Mouse (Mus musculus): ENCODE results near the gene Cwc22. TPM values are rescaled to one million over a fixed set of nuclear protein-coding genes. Genes with fewer than 3 reads are reported as not detected.
"Not testable (repeated sequence)": the region's sequence is repeated elsewhere in the genome, so short reads cannot be mapped to it uniquely, and the experiment has no call there.

The Cwc22 gene
- total RNA-seq, 2 experiments from 2014 or later, result 7.7 to 21.6 TPM

DNA sequence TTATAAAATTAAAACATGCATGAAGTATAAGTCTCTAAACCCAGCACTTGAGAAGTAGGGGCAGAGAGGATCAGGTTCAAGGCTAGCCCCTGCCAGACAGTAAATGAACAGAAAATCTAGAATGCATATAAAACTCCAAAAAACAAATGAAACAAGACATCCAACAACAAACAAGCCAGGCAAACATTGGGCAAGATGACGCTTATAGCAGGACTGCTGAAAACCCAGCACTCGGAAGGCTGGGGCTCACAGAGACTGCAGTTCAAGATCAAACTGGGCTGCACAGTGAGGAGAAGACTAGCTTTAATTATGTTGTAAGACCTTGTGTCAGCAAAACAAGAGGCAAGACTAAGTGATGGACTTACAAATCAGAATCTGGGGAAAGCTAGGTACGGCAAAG lies 43.1 kb downstream of the Cwc22 start:
- ATAC-seq (replicated peaks; ENCODE audit: low FRiP score, poor library complexity, severe bottlenecking), result no peak

DNA sequence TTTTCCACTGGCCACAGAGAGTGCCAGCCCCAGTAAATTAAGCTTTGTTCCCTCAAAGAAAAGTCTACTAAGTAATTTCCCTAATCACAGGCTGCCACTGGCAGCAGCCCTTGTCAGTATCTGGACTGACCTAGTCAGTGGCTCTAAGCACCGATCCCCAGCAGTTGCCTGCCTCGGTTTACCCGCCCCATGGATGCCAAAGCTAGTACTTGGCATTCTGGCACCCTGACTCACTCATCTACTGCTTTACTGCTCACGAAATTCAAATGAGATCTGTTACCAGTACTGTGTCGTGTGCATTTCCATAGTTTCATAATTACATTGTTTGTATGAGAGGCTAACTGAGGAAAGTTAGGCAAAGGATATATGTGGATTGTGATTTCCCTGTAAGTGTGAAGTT lies 44.9 kb downstream of the Cwc22 start:
- no peak for ATAC-seq (replicated peaks; ENCODE audit: low FRiP score, poor library complexity, severe bottlenecking)

DNA sequence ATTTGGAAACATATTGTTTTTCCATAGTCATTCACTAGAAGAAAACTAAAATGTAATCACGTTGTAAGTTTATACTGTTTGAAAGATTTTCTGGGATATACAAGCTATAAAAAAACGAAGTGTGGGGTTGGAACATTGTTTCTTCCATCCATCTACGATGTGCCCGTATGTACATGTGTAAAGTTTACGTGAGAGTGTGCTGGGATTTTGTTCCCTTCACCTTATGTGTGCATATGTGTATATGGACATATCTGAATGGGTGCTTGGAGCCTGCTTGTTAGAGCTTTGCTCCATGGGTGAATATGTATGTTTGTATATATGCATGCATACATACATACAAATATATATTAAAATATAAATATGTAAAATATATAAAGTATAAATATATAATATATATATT lies 45.4 kb downstream of the Cwc22 start:
- ATAC-seq (replicated peaks; ENCODE audit: low FRiP score, poor library complexity, severe bottlenecking), result no peak

DNA sequence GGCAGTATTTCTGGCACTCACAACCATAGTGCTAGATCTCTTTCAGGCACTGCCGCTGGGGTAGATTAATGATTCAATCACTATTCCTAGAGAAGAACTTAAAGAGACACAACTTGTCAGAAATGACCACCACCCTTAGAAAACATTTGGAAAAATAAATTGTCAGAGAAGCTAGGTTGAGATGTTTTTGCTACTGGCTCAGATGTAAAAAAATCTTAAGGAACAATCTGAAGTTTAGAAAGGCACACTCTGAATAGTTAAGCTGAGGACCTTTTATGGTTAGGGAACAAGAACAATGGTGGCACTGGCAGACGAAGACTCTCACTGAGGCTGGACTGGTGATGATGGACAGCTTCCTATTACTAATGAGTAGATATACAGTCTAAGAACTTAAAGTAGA lies 46.1 kb downstream of the Cwc22 start:
- ATAC-seq (replicated peaks; ENCODE audit: low FRiP score, poor library complexity, severe bottlenecking), result no peak

DNA sequence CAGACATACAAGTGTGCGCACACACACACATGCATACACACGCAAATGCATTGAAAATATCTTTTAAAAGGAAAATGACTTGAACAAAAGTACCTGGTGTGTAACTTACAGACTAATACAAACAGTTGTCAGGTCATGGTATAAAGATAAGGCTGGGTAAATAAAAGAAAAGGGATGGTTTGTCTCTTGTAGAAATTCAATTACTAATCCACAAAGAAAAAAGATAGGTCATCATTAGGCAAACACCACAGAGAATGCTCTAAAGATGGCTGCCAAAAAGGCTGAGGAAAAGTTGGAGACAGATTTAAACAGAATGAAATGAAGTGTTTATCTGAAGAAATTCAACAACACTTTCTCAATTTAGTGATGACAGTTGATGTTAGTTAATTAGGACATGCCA lies 47.7 kb downstream of the Cwc22 start:
- ATAC-seq (replicated peaks; ENCODE audit: low FRiP score, poor library complexity, severe bottlenecking), result no peak

DNA sequence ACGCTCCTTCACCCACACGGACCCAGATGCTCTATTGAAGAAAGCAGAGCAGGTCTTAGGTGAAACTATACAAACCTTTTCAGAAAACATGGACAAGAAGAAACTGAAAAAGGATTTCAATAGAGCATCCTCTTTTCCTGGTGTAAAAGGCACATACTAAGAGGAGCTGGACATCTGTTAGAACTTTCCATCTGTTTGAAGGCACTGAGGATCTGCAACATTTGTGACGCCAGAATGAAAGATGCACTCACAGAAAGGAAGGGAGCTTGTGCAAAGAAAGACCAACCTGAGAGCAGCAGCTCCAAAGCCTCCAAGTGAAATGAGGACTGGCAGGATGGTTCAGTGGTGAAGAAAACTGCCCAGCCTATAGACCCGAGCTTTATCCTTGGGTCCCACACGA lies 48.2 kb downstream of the Cwc22 start:
- ATAC-seq (replicated peaks; ENCODE audit: low FRiP score, poor library complexity, severe bottlenecking), result no peak

DNA sequence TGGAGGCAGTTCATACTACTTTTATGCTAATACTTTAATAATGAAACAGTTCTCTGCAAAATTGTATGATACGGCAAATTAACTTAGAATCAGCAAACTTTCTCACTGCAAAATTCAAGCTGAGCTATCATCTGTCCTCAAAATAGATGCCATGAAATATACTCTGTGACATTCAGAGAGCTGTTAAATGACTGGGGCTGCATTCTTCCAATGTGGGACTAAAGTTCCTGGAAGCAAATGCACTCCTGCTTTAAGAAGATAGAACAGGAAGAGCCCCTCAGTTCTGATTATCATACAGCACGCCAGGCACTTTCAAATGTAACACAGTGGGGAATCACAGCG lies 48.6 kb downstream of the Cwc22 start:
- ATAC-seq (replicated peaks; ENCODE audit: low FRiP score, poor library complexity, severe bottlenecking), result no peak

DNA sequence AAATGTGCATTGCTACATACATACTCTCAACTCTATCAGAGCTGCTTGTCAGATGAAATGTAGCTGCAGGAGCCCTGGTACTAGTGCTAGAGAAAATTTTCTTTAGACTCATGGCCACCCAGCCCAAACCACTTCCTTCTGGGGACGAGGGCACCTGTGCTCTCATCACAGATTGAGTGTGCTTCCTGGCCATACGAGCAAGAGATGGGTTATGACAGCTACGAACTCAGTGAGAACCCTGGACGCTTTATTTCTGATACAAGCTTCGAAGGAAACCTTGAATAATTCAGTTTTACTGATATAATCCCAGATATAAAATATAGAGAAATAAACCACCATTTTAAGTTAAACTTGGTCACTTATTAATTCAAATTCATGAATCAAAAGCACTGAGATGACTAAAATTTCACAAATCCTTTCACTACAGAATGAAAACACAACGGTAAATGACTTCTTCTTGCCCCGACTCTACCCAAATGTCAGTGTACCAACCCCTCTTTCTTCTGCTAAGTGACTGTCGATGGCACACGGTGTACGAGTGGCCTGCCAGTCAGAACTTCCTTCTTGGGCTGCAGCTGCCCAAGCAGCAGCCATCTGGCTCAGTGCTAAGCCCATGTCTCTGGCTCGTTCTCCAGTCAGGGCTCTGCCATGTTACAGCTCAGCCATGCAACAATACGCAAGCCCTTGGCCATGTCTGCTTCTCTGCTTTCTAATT lies 49.2 kb downstream of the Cwc22 start:
- no peak for ATAC-seq (replicated peaks; ENCODE audit: low FRiP score, poor library complexity, severe bottlenecking)

DNA sequence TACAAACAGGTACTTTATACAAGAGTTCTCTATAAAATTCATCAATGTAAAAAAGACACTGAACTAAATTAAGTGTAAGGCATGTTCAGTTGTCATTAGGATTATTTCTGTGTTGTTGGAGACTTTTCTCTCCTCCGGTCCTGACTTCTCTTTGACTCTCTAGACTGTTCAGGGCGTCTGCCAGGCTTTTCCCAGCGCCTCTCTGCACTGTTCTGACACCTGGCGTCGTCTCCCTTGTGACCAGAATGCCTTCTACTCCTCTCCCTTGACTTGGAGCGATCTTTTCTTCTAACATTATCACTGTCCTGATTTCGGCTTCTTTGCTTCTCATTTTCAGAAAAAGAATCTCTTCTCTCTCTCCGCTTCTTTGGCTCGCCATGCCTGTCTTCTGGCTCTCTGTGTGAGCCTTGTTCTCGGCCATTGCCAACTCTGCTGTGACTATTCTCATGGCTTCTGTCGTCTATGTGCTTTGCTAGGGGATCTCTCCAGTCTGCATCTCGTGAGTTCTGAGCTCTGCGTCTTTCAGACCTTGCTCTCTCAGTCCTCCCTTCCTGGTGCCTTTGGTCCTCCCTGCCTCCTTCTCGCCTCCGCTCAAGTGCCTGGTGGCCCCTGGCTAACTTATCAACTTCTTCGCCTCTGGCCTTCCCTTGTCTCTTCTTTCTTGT lies 50.1 kb downstream of the Cwc22 start:
- not testable (repeated sequence) for ATAC-seq (replicated peaks; ENCODE audit: low FRiP score, poor library complexity, severe bottlenecking)

DNA sequence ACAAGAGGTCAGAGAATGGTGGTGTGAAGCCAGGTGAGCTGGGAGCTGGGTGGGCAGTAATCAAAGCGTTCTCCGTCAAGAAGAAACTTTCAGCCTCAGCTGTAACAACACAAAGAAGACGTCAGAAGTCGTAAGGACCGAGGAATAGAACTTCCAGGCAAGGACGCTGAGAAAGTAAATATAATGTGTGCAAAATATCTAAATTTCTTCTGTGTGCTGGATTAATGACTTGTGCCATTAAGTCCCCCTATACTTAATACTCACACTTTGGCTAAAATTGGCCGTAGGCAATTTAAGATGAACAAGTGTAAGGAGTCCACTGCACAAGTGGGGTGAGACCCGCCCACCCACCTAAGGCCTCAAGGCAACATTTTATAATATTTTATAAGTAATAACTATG lies 51.3 kb downstream of the Cwc22 start:
- no peak for ATAC-seq (replicated peaks; ENCODE audit: low FRiP score, poor library complexity, severe bottlenecking)

DNA sequence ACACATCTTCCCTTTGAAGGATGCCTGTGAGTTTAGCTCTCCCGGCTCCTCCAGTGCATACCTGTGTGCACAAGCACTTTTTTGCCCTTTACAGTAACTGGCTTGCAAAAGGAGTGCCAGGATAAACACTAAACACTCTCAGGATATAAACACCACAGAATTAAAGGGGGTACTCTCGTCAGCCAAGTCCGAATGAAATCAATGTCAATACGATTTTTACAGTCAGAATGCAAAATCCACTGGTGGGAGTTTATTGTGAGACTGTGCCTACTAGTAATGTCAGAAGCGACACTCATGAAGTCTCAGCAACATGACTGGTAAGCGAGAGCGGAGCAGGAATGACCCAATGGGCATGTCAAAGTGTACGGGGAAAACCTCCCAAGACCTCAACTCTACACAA lies 52.7 kb downstream of the Cwc22 start:
- no peak for ATAC-seq (replicated peaks; ENCODE audit: low FRiP score, poor library complexity, severe bottlenecking)

DNA sequence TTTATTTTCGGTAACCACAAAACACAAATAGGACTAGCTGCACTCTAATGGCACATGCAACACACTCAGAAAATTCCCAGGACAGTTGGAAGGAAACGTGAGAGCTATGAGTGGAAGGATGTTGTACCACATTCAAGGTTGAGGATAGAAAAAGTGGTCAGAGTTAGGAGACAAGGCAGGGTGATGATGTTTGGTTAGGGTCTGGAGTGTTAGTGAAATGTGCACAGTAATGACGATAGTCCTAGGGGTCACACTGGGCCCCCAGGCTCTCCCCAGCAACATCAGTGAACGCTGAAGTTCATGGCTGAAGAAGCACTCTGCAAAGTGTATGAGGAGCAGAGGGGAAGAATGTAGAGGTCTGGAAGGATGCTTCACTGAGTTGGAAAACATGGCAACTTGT lies 53.6 kb downstream of the Cwc22 start:
- no peak for ATAC-seq (replicated peaks; ENCODE audit: low FRiP score, poor library complexity, severe bottlenecking)

DNA sequence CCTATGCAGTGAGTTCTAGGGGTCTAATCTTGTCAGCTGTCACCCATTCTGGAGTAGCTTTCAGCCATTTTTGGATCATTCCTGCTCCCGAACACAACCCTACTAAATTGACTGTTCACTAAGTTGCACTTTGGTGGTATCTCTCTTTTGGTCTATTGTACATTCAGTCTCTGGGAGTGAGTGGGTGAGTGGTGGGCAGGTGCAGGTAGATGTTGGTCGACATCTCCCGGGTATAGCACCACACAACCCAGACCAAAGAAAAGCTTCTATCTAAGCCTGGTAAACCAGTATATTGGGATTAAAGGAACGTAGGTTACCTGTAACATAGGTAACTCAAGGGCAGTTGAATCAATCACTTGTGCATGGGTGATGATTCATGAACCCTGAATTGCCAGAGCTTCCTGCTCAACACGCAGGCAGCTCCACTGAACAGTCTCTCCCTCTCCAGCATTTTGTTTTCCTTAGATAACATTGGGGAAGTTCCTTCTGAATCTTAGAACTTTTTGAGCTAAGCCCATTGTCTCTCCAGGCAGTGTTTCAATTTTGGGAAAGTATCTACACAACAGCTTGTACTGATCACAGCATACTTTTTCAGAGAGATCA lies 55.2 kb downstream of the Cwc22 start:
- ATAC-seq (replicated peaks; ENCODE audit: low FRiP score, poor library complexity, severe bottlenecking), result no peak

DNA sequence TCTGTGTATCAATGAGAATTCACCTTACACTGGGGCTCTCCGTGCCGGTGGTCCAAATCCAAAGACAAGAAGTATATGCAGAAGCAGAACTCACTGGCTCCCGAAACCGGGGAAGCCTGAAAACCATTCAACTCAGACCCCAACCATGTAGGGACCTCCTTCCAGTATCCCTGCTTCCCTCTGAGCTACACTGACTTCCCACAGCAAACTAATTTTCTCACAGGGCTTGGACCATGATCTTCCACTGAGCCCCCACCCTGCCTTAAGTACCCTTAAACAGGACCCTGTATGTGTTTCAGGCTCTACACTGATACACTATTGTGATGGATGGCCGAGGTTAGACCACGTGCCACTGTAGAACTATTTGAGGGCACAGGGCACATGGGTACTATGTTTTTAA lies 56.2 kb downstream of the Cwc22 start:
- ATAC-seq (replicated peaks; ENCODE audit: low FRiP score, poor library complexity, severe bottlenecking), result no peak

DNA sequence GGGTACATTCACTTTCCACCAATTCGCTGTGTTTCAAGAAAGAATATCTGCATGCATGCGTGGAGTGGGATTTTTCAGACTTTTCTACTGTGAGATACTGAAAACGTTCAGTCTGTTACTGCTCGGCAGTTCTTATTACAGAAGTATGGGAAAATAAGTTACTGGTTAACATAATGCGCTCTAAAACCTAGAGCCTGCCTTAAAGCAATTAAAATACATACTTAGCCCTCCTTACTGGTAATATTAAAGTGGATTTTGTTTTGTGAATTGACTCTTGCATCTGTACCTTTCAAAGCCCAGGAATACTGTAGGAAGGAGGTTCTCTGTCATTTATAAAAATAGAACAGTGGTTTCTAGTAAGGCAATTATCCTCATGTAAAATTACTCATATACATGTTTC lies 56.8 kb downstream of the Cwc22 start:
- no peak for ATAC-seq (replicated peaks; ENCODE audit: low FRiP score, poor library complexity, severe bottlenecking)

DNA sequence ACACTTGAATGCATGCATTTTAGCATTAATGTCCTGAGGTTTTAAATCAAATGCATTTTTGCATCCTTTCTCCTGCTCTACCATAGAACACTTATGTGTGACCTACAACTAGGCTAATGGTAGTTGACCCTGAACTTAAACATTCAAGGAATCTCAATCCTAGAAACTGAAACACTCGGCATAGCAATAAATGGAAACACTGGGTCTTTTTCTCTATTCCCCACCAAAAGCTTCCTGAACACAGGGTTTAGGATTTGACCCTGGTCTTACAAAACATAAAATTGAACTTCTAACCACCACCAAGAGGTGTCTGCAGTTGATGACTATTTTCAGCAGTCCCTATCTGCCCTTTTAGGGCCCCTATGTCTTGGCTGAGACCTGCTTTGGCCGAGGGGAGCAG lies 57.3 kb downstream of the Cwc22 start:
- no peak for ATAC-seq (replicated peaks; ENCODE audit: low FRiP score, poor library complexity, severe bottlenecking)

DNA sequence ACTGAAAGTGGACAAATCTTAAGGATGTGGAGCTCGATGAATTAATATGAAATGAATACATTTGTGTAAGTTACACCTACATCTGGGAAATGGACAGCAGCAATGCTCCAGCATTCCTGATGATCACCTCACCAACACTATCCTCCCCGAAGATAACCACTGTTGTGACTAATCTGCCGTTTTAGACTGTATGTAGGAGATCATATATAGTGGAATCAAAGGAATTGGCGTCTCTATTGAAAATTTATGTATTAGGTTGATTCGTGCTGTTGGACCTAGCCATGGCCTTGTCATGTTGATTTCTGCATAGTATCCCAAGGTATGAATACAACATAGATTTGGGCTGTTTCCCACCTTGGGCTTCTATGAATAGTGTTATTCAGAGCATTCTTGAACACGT lies 58.1 kb downstream of the Cwc22 start:
- no peak for ATAC-seq (replicated peaks; ENCODE audit: low FRiP score, poor library complexity, severe bottlenecking)

DNA sequence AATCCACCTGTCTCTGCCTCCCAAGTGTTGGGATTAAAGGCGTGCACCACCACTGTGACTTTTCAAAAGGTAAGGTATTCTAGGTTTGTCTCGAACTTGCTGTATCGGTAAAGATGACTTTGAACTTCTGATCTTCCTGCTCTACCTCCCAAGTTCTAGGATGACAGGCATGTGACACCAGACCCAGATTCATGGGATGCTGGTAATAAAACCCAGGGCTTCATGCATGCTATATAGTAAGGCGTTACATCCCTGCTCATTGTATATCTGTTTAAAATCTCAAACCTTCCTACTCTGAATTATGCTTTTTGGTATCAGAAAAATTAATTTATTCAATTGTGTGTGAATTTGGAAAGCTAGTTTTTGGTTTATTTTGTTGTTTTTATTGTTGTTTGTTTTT lies 59.0 kb downstream of the Cwc22 start:
- ATAC-seq (replicated peaks; ENCODE audit: low FRiP score, poor library complexity, severe bottlenecking), result no peak

DNA sequence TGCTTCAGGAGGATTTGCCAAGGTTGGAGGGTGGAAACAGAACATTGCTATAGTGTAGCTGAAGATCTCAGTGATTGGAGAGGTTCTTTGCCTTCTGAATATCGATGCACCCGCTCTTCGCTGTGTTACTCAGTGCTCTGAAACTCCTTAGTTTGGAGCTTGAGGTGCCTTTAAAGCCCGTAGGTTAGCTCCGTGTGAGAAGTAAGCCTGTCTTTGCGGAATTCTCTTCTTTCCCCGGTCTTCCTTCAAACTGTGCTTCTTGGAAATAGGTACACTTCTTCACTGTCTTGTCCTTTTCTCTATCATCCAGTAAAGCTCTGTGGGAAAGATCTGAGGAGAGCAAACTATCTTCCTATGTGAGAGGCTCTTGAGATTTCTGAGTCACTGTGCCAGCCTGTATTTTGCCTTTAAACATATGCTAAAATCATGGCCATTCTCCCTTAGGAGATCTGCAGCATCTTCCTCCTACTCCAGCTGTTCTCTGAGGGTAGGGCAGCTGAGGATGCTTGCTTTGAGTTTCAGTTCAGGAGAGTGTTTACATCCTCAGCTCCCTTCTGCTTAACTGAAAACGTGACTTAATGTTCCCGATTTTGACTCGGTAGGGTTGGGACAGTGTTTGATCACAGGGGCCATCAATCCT lies 60.6 kb downstream of the Cwc22 start:
- no peak for ATAC-seq (replicated peaks; ENCODE audit: low FRiP score, poor library complexity, severe bottlenecking)

DNA sequence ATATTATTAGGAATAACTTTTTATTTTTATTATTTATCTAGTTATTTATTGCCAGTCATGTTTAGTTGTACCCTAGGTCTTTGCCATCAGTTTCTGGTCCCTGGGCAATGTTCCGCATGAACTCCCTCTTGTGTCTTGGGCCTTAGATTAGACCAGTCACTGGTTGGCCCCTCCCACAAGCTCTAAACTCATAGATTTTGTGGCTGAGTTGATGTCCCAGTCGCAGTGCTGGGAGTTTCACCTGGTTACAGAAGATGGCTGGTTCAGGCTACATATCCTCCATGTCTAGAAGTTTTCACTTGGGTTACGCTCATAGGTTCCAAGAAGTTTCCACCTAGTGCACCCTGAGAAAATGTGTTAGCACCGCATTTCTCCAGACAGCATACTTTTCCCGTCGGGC lies 61.1 kb downstream of the Cwc22 start:
- no peak for ATAC-seq (replicated peaks; ENCODE audit: low FRiP score, poor library complexity, severe bottlenecking)

DNA sequence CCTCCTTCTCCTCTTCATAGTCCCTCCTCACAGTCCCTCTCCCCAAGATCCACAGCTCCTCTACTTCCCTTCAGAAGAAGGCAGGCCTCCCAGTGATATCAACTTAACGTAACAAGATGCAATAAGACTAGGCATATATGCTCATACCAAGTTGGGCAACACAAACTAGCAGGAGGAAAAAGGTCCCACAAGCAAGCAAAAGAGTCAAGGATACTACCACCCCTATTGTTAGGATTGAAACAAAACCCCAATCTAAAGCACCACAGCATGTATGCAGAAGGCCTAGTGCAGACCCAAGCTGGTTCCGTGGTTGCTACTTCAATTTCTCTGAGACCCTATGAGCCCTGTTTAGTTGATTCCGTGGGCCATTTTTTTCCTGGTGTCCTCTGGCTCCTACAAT lies 61.7 kb downstream of the Cwc22 start:
- no peak for ATAC-seq (replicated peaks; ENCODE audit: low FRiP score, poor library complexity, severe bottlenecking)
